Mouse (Mus musculus): Measurements from ENCODE around the gene Ccdc78.
A peak's percentile ranks its signal among the peaks of the same experiment; 100 is the strongest.

Gene Ccdc78

GRCm38 (mm10) chr17:25817662-25818061 lies 31.3 kb downstream of the Ccdc78 start:
- DNase-seq, result no peak

- DNase-seq, result peak; percentile 49
Measured at GRCm38 (mm10) chr17:25818851-25819780, 32.7 kb downstream of the Ccdc78 start.

GRCm38 (mm10) chr17:25823452-25823851 lies 37.1 kb downstream of the Ccdc78 start, which contains the start of gene Wdr24:
Wdr24 (plus strand) TSS chr17:25823627.
- peak; percentile 84 for DNase-seq

GRCm38 (mm10) chr17:25824362-25825142 lies 38.2 kb downstream of the Ccdc78 start:
- no peak for DNase-seq

GRCm38 (mm10) chr17:25825311-25825710 lies 38.9 kb downstream of the Ccdc78 start:
- DNase-seq, result no peak

- DNase-seq, result no peak
Measured at GRCm38 (mm10) chr17:25825984-25826570, 39.7 kb downstream of the Ccdc78 start.

GRCm38 (mm10) chr17:25827011-25827410 lies 40.6 kb downstream of the Ccdc78 start:
- DNase-seq, result no peak

- DNase-seq, result peak; percentile 68
Measured at GRCm38 (mm10) chr17:25827546-25828222, 41.3 kb downstream of the Ccdc78 start.

GRCm38 (mm10) chr17:25828223-25828594 lies 41.8 kb downstream of the Ccdc78 start:
- DNase-seq, result peak; percentile 72

- DNase-seq, result peak; percentile 83
Measured at GRCm38 (mm10) chr17:25828712-25829557, 42.6 kb downstream of the Ccdc78 start, which contains the start of gene Jmjd8. Jmjd8 (plus strand) TSS chr17:25828867.

GRCm38 (mm10) chr17:25829558-25830017 lies 43.2 kb downstream of the Ccdc78 start:
- DNase-seq, result peak; percentile 63

GRCm38 (mm10) chr17:25830200-25830753 lies 43.9 kb downstream of the Ccdc78 start:
- DNase-seq, result peak; percentile 64

- DNase-seq, result no peak
Measured at GRCm38 (mm10) chr17:25830806-25831431, 44.5 kb downstream of the Ccdc78 start.

- DNase-seq, result peak; percentile 81
Measured at GRCm38 (mm10) chr17:25831451-25832281, 45.3 kb downstream of the Ccdc78 start.

GRCm38 (mm10) chr17:25832436-25833290 lies 46.3 kb downstream of the Ccdc78 start:
- DNase-seq, result peak; percentile 99

- peak; percentile 93 for DNase-seq
Measured at GRCm38 (mm10) chr17:25833291-25833663, 46.9 kb downstream of the Ccdc78 start, which contains the start of gene Stub1. Stub1 (minus strand) TSS chr17:25833404.

- peak; percentile 76 for DNase-seq
Measured at GRCm38 (mm10) chr17:25833961-25834594, 47.7 kb downstream of the Ccdc78 start.

GRCm38 (mm10) chr17:25834595-25835222 lies 48.3 kb downstream of the Ccdc78 start:
- DNase-seq, result peak; percentile 78
